Mouse (Mus musculus) kidney, embryonic 16.5 days (tissue): ENCODE measurements around the gene Chmp5. TPM values are rescaled to one million over a fixed set of nuclear protein-coding genes. Genes with fewer than 3 reads are reported as not detected.

Experiments used
- ATAC-seq: fragments of 200-750 bp; cut with Nextera tagmentation; 2 replicates; pipeline ENCODE4 v1.8.0; 2017; ENCODE audit warnings: moderate TSS enrichment; ENCODE audit not compliant: low FRiP score, low TSS enrichment
- H3K27ac ChIP-seq: fragments of 300-500 bp; sonication (generic); 2 replicates; pipeline ENCODE4 v1.5.1; 2014; ENCODE audit warnings: low read length
- H3K27me3 ChIP-seq: fragments of 300-500 bp; sonication (generic); 2 replicates; pipeline ENCODE4 v1.6.1; 2014; ENCODE audit warnings: low read length, control low read depth, mixed read lengths; ENCODE audit not compliant: insufficient read depth
- H3K36me3 ChIP-seq: fragments of 300-500 bp; sonication (generic); 2 replicates; pipeline ENCODE4 v1.6.1; 2014; ENCODE audit warnings: low read length, control low read depth, mixed read lengths; ENCODE audit not compliant: insufficient read depth
- H3K4me1 ChIP-seq: fragments of 300-500 bp; sonication (generic); 2 replicates; pipeline ENCODE4 v1.6.1; 2014; ENCODE audit warnings: low read length, control low read depth, mixed read lengths; ENCODE audit not compliant: insufficient read depth
- H3K4me2 ChIP-seq: fragments of 300-500 bp; sonication (generic); replicated peaks from 2 replicates; pipeline ENCODE4 v1.6.1; 2014; ENCODE audit warnings: low read depth, low read length
- H3K4me3 ChIP-seq: fragments of 300-500 bp; sonication (generic); 2 replicates; pipeline ENCODE4 v1.5.1; 2014; ENCODE audit warnings: mild to moderate bottlenecking, low read length
- H3K9ac ChIP-seq: fragments of 300-500 bp; sonication (generic); replicated peaks from 2 replicates; pipeline ENCODE4 v1.6.1; 2014; ENCODE audit warnings: low read length
- H3K9me3 ChIP-seq: fragments of 300-500 bp; sonication (generic); 2 replicates; pipeline ENCODE4 v1.6.1; 2016; ENCODE audit warnings: low read length, control low read depth
- WGBS: fragments of 180-500 bp; shearing (Covaris S2); extraction: QIAGEN DNeasy Blood & Tissue Kit; methylation state at CpG from one replicate; pipeline ENCODE4 v1.1.7; 2014; 5-methylcytosine and 5-hydroxymethylcytosine counted together
- polyA plus RNA-seq: library from polyadenylated mRNA; unstranded; fragments of >200 nt; fragmentation: Nextera tagmentation; extraction: Ambion mirVana; gene quantifications from 2 replicates; pipeline ENCODE4 v1.2.1, GENCODE M21; 2015

The Chmp5 gene
- polyA plus RNA-seq = 120 and 123 TPM in 2 replicates

- H3K27ac ChIP-seq = peak within 1 kb of the TSS; percentile 83
- H3K27me3 ChIP-seq = no peaks in the 10 kb centered on the region
- H3K9ac ChIP-seq = peak within 1 kb of the TSS; percentile 84
- H3K4me1 ChIP-seq = peaks cover 19% of the 10 kb centered on the region
- peaks cover 28% of the 10 kb centered on the region for H3K36me3 ChIP-seq
- peak within 1 kb of the TSS; percentile 89 for H3K4me2 ChIP-seq
- WGBS = 0% methylated on average over 50 of the region's 50 CpGs
- ATAC-seq = peak; percentile 98
- H3K9me3 ChIP-seq = no peaks in the 10 kb centered on the region
- H3K4me3 ChIP-seq = peak within 1 kb of the TSS; percentile 77
Measured at GRCm38 (mm10) chr4:40948160-40948708, at the start of gene Chmp5, which contains the start of gene Bag1. Gene Chmp5 (plus strand): TSS chr4:40948407. Gene Bag1 (minus strand): TSS chr4:40948294.

DNA sequence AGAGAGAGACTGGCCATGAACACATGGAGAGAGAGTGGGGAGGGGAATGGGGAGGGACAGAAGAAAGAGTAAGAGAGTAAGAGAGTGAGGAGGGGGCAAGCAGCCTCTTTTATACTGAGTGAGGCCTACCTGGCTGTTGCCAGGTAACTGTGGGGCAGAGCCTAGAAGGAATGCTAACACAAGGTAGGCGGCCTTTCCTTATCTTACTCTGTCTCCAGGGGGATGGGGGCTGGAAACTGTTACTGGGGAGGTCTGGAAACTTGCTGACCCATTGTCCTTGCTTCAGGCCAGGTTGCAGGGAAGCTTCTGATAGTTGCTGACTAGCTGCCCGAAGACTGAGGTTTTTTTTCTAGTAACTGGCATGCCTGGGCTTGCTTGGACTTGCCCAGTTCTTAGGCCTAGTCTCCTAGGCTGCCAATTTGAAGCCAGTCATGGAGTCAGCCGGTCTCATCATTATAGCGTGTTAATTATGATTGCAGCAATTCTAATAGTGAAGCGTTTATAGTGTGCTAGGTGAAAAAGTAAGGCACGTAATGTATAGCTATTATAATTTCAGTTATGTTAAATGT is 49.6 kb upstream of the Chmp5 start:
- Histone ChIP-seq H3K4me2 (no peak overlapping the region), H3K9me3 (no peaks in the 10 kb centered on the region; the same call in 1 of the 2 replicates), H3K9ac (no peak overlapping the region), H3K27ac (no peak overlapping the region), H3K27me3 (no peaks in the 10 kb centered on the region), H3K4me3 (no peak overlapping the region), H3K36me3 (no peaks in the 10 kb centered on the region), H3K4me1 (no peaks in the 10 kb centered on the region)
- 81% methylated on average over 6 of the region's 6 CpGs for whole genome bisulfite sequencing
- ATAC-seq = no peak

DNA sequence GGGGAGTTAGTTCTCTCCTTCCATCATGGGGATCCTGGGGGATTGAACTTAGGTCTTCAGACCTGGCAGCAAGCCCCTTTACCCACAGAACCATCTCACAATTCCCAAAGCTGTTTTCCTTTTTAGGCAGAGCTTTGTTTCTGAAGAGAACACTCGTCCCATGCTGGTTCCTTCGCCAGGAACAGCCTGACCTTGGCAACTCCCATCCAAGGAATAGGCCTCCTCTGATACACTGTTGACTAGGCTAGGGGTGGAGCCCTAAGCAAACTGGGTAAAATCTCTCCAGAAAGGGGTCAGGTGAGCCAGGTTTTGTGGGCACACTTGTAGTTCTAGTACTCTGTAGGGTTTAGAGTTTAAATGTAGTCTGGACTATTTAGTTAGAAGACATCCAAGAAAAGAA is 48.9 kb upstream of the Chmp5 start:
- no peaks in the 10 kb centered on the region for H3K4me1 ChIP-seq
- H3K27me3 ChIP-seq = no peaks in the 10 kb centered on the region
- no peak overlapping the region for H3K27ac ChIP-seq
- no peak overlapping the region for H3K4me2 ChIP-seq
- H3K9me3 ChIP-seq = no peaks in the 10 kb centered on the region; the same call in 1 of the 2 replicates
- H3K4me3 ChIP-seq = no peak overlapping the region
- no peak for ATAC-seq
- H3K36me3 ChIP-seq = no peaks in the 10 kb centered on the region
- H3K9ac ChIP-seq = no peak overlapping the region
- WGBS = 75% methylated on average over 2 of the region's 2 CpGs

- no peak overlapping the region for H3K27ac ChIP-seq
- H3K9me3 ChIP-seq = no peaks in the 10 kb centered on the region; the same call in 1 of the 2 replicates
- ATAC-seq = no peak
- WGBS = 99% methylated on average over 3 of the region's 3 CpGs
- H3K4me2 ChIP-seq = no peak overlapping the region
- no peaks in the 10 kb centered on the region for H3K27me3 ChIP-seq
- H3K36me3 ChIP-seq = no peaks in the 10 kb centered on the region
- no peak overlapping the region for H3K9ac ChIP-seq
- H3K4me3 ChIP-seq = no peak overlapping the region
- no peaks in the 10 kb centered on the region for H3K4me1 ChIP-seq
Measured at GRCm38 (mm10) chr4:40900071-40900470, 48.1 kb upstream of the Chmp5 start.

DNA sequence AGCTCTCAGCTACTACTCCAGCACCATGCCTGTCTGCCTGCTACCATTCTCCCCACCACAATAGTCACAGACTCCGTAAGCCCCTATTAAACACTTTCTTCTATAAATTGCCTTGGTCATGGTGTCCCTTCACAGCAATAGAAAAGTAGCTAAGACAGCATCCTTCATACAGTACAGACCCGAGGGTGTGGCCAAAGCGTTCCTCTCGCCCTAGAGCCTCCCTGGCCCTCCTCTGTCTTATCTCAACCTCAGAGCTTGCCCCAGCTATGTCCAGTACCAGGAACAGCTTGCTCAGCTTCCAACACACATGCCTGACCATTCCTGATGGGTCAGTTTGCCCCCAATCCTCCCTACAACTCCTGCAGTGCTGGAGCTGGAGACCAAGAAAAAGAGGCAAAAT is 47.6 kb upstream of the Chmp5 start:
- no peak overlapping the region for H3K27ac ChIP-seq
- no peak overlapping the region for H3K4me3 ChIP-seq
- no peak overlapping the region for H3K9ac ChIP-seq
- no peak for ATAC-seq
- H3K9me3 ChIP-seq = no peaks in the 10 kb centered on the region; the same call in 1 of the 2 replicates
- no peaks in the 10 kb centered on the region for H3K36me3 ChIP-seq
- no peaks in the 10 kb centered on the region for H3K27me3 ChIP-seq
- H3K4me1 ChIP-seq = no peaks in the 10 kb centered on the region
- H3K4me2 ChIP-seq = no peak overlapping the region
- 97% methylated on average over 4 of the region's 4 CpGs for WGBS

DNA sequence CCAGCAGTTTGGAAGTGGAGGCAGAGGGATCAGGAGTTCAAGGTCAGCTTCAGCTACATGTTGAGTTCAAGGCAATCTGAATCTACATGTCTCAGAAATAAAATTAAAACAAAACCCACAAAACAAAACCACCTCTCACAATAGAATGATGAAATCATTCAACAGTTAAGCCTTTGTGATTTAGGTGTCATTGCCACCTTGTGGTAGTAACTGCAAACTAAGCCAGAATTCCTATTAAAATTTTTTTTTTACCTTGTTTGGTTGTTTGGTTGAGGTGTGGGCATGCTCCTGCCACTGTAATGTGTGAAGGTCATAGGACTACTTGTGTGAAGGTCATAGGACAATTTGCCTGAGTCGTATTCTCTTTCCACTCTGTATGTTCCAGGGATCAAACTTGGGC is 41.9 kb upstream of the Chmp5 start:
- 32% methylated on average over 1 of the region's 1 CpGs for WGBS

DNA sequence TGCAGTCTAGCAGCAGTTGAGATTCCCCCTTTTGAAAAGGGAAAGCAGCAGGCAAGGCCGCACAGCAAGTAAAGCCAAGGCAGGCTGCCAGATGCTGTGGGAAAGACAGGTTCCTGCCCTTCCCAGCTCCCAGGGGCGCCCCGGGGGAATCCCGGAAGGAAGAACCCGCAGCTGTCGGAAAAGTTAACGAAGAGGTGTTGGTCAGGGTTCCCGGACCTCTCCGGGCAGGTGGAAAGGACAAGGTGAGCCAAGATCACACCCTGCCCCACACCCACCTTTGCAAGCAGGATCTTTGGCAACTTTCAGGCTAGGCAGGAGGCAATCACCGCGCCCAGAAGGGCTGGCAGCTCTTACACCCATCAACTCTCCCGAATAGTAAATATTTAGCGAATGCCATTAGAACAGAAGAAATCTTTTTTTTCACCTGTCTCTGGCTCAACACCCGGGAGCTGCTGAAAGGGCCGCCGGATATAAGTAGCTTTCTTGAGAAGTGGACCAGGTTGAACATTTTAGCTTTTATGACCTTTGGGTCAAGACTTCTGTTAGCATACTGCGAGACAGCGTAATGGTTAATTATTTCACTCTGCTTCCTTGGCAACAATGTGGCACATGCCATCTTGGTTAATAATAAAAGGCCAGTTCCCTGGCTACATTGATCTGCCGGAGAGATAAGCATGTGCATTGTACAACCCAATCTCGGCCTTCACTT is 39.8 kb upstream of the Chmp5 start:
- H3K4me1 ChIP-seq = peaks cover 3% of the 10 kb centered on the region; the same call in 1 of the 2 replicates
- peak overlapping the region; percentile 94 for H3K27ac ChIP-seq
- peak overlapping the region; percentile 38 for H3K4me2 ChIP-seq
- no peaks in the 10 kb centered on the region for H3K27me3 ChIP-seq
- ATAC-seq = peak; percentile 80
- no peaks in the 10 kb centered on the region for H3K36me3 ChIP-seq
- peak overlapping the region; percentile 58 for H3K9ac ChIP-seq
- H3K4me3 ChIP-seq = peak overlapping the region; percentile 32
- 38% methylated on average over 20 of the region's 20 CpGs for WGBS
- no peaks in the 10 kb centered on the region for H3K9me3 ChIP-seq

More for the DNA sequence above, 41.9 kb upstream of the Chmp5 start:
- Histone ChIP-seq H3K36me3 (no peaks in the 10 kb centered on the region), H3K4me3 (no peak overlapping the region), H3K9me3 (no peaks in the 10 kb centered on the region), H3K9ac (no peak overlapping the region), H3K27ac (no peak overlapping the region), H3K4me1 (peaks cover 3% of the 10 kb centered on the region; the same call in 1 of the 2 replicates), H3K27me3 (no peaks in the 10 kb centered on the region), H3K4me2 (no peak overlapping the region)
- ATAC-seq = no peak

DNA sequence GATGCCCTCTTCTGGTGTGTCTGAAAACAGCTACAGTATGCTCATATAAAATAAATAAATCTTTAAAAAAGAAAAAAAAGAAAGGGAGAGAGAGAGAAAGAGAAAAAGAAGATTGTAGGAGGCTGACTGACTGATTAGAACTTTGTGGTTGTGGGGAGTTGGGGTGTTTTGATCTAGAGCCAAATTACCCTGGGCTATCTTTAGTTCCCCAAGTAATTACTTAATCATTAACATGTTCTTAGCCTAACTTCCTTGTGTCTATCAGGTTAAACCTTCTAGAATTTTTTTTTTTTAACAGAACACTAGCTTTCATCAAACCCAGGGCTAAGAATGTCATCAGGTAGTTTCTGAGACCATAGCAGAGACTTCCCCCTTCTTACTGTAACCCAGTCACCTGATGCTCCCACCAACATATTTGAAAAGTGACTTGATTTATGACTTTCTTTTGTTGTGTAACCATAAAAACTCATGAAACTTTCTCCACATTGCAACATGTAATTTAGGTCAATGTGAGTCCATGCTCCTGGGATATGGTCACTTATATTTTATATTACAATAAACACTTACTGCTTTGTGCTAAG is 33.8 kb upstream of the Chmp5 start:
- Histone ChIP-seq H3K4me1 (peaks cover 5% of the 10 kb centered on the region), H3K27ac (peak overlapping the region; percentile 32; the same call in 1 of the 2 replicates), H3K27me3 (no peaks in the 10 kb centered on the region), H3K36me3 (no peaks in the 10 kb centered on the region), H3K9ac (no peak overlapping the region), H3K4me2 (no peak overlapping the region), H3K4me3 (no peak overlapping the region), H3K9me3 (no peaks in the 10 kb centered on the region)
- ATAC-seq = no peak

GRCm38 (mm10) chr4:40915947-40916346 is 32.3 kb upstream of the Chmp5 start:
- 45% methylated on average over 5 of the region's 5 CpGs for WGBS
- Histone ChIP-seq H3K27me3 (no peaks in the 10 kb centered on the region), H3K4me3 (no peak overlapping the region), H3K9ac (no peak overlapping the region), H3K4me1 (peaks cover 5% of the 10 kb centered on the region), H3K4me2 (no peak overlapping the region), H3K9me3 (no peaks in the 10 kb centered on the region), H3K36me3 (no peaks in the 10 kb centered on the region), H3K27ac (no peak overlapping the region)
- peak; percentile 27; the same call in 1 of the 2 replicates for ATAC-seq
